Mouse (Mus musculus) MEL (cell line): ENCODE data around the gene Plekhj1. TPM values are rescaled to one million over a fixed set of nuclear protein-coding genes. Genes with fewer than 3 reads are reported as not detected.
A peak's percentile ranks its signal among the peaks of the same experiment; 100 is the strongest.

Source experiments
- DNase-seq: peaks from one replicate; pipeline ENCODE4 v3.0.0; 2011; ENCODE audit warnings: low read depth, low spot score
- H3K27ac ChIP-seq: 2 replicates; pipeline ENCODE4 v1.5.1; 2012; ENCODE audit warnings: low read depth, mild to moderate bottlenecking, control low read depth, low read length, moderate library complexity; ENCODE audit not compliant: control insufficient read depth
- H3K27me3 ChIP-seq, 2 experiments: fragments of 150-350 bp in 1 of 2; sonication (generic) in 1 of 2; 2 replicates each; pipeline ENCODE4 v1.6.1; 2012; ENCODE audit warnings: low read length in 2 of 2, mild to moderate bottlenecking in 2 of 2, improper control_type of control experiment in 1 of 2, moderate library complexity in 1 of 2; ENCODE audit not compliant: insufficient read depth in 2 of 2, control insufficient read depth in 1 of 2
- H3K36me3 ChIP-seq, 2 experiments: 2 replicates each; pipeline ENCODE4 v1.6.1; 2012 to 2014; ENCODE audit warnings: low read length in 2 of 2, improper control_type of control experiment in 1 of 2, inconsistent platforms in 1 of 2, mild to moderate bottlenecking in 1 of 2; ENCODE audit not compliant: insufficient read depth in 2 of 2, control insufficient read depth in 1 of 2
- H3K4me1 ChIP-seq, 2 experiments: fragments of 150-350 bp in 1 of 2; sonication (generic) in 1 of 2; 2 replicates each; pipeline ENCODE4 v1.6.1; 2012; ENCODE audit warnings: low read length in 2 of 2, improper control_type of control experiment in 1 of 2, mild to moderate bottlenecking in 1 of 2; ENCODE audit not compliant: insufficient read depth in 2 of 2, control insufficient read depth in 1 of 2
- H3K4me3 ChIP-seq, 2 experiments: fragments of 150-350 bp in 1 of 2; sonication (generic) in 1 of 2; 2 replicates each; pipeline ENCODE4 v1.5.1; 2012; ENCODE audit warnings: low read depth in 2 of 2, low read length in 2 of 2, mild to moderate bottlenecking in 2 of 2, moderate library complexity in 2 of 2, control low read depth in 1 of 2, improper control_type of control experiment in 1 of 2; ENCODE audit not compliant: control insufficient read depth in 1 of 2, insufficient read depth in 1 of 2
- H3K79me2 ChIP-seq: 2 replicates; pipeline ENCODE4 v1.6.1; 2012; ENCODE audit warnings: mild to moderate bottlenecking, low read length, moderate library complexity; ENCODE audit not compliant: control insufficient read depth, poor library complexity, insufficient read depth
- H3K9ac ChIP-seq: 2 replicates; pipeline ENCODE4 v1.6.1; 2012; ENCODE audit warnings: low read depth, mild to moderate bottlenecking, control low read depth, low read length, moderate library complexity; ENCODE audit not compliant: control insufficient read depth, poor library complexity, severe bottlenecking
- H3K9me3 ChIP-seq: fragments of 150-350 bp; sonication (generic); replicated peaks from 2 replicates; pipeline ENCODE4 v1.6.1; 2012; ENCODE audit warnings: mild to moderate bottlenecking, low read length, improper control_type of control experiment, moderate library complexity; ENCODE audit not compliant: insufficient read depth
- BHLHE40 ChIP-seq: IDR thresholded peaks from 2 replicates; pipeline ENCODE4 v1.6.1; 2012; ENCODE audit warnings: low read depth, mild to moderate bottlenecking, inconsistent platforms, low read length, improper control_type of control experiment, borderline replicate concordance
- EP300 ChIP-seq, 2 experiments: IDR thresholded peaks; 2 replicates each; pipeline ENCODE4 v1.6.1; 2011; ENCODE audit warnings: improper control_type of control experiment in 2 of 2, low read length in 2 of 2, low read depth in 1 of 2, mild to moderate bottlenecking in 1 of 2
- GABPA ChIP-seq: IDR thresholded peaks from 2 replicates; pipeline ENCODE4 v1.6.1; 2012; ENCODE audit warnings: low read depth, mild to moderate bottlenecking, inconsistent platforms, low read length, improper control_type of control experiment, moderate library complexity
- GATA1 ChIP-seq: IDR thresholded peaks from 2 replicates; pipeline ENCODE4 v1.6.1; 2011; ENCODE audit warnings: low read depth, low read length, improper control_type of control experiment
- MAFK ChIP-seq: IDR thresholded peaks from 2 replicates; pipeline ENCODE4 v1.6.1; 2011; ENCODE audit warnings: low read depth, mild to moderate bottlenecking, low read length, improper control_type of control experiment, borderline replicate concordance
- MXI1 ChIP-seq: IDR thresholded peaks from 2 replicates; pipeline ENCODE4 v1.6.1; 2011; ENCODE audit warnings: mild to moderate bottlenecking, low read depth, low read length, improper control_type of control experiment
- MYC ChIP-seq: IDR thresholded peaks from 2 replicates; pipeline ENCODE4 v1.6.1; 2011; ENCODE audit warnings: low read depth, mild to moderate bottlenecking, low read length, improper control_type of control experiment, moderate library complexity
- NRF1 ChIP-seq: IDR thresholded peaks from 2 replicates; pipeline ENCODE4 v1.6.1; 2014; ENCODE audit warnings: low read depth, mild to moderate bottlenecking, inconsistent platforms, low read length, improper control_type of control experiment, moderate library complexity; ENCODE audit not compliant: poor library complexity, insufficient read depth, severe bottlenecking
- POLR2AphosphoS5 ChIP-seq: IDR thresholded peaks from 2 replicates; pipeline ENCODE4 v1.6.1; 2012; ENCODE audit warnings: low read depth, borderline replicate concordance, mild to moderate bottlenecking, inconsistent platforms, low read length, moderate library complexity, mixed read lengths
- RCOR1 ChIP-seq: IDR thresholded peaks from 2 replicates; pipeline ENCODE4 v1.6.1; 2012; ENCODE audit warnings: low read depth, mild to moderate bottlenecking, inconsistent platforms, low read length, improper control_type of control experiment
- SIN3A ChIP-seq: IDR thresholded peaks from 2 replicates; pipeline ENCODE4 v1.6.1; 2012; ENCODE audit warnings: low read length, improper control_type of control experiment, inconsistent platforms
- TAL1 ChIP-seq: IDR thresholded peaks from 2 replicates; pipeline ENCODE4 v1.6.1; 2012; ENCODE audit warnings: mild to moderate bottlenecking, inconsistent platforms, low read length, moderate library complexity, mixed read lengths
- TCF12 ChIP-seq: IDR thresholded peaks from 2 replicates; pipeline ENCODE4 v1.6.1; 2014; ENCODE audit warnings: low read depth, mild to moderate bottlenecking, inconsistent platforms, low read length, improper control_type of control experiment, moderate library complexity
- USF2 ChIP-seq, 2 experiments: IDR thresholded peaks; 2 replicates each; pipeline ENCODE4 v1.6.1; 2011 to 2012; ENCODE audit warnings: improper control_type of control experiment in 2 of 2, low read length in 2 of 2, borderline replicate concordance in 1 of 2, inconsistent platforms in 1 of 2, low read depth in 1 of 2, mild to moderate bottlenecking in 1 of 2; ENCODE audit not compliant: insufficient read depth in 1 of 2
- ZC3H11A ChIP-seq: IDR thresholded peaks from 2 replicates; pipeline ENCODE4 v1.6.1; 2012; ENCODE audit warnings: low read depth, mild to moderate bottlenecking, inconsistent platforms, low read length, improper control_type of control experiment
- ZNF384 ChIP-seq: IDR thresholded peaks from 2 replicates; pipeline ENCODE4 v1.6.1; 2012; ENCODE audit warnings: low read depth, mild to moderate bottlenecking, inconsistent platforms, low read length, improper control_type of control experiment
- polyA plus RNA-seq, 2 experiments: library from polyadenylated mRNA; stranded (reverse) in 1 of 2; unstranded in 1 of 2; fragments of >175 nt in 1 of 2; fragments of >200 nt in 1 of 2; gene quantifications; 2 replicates each; pipeline versions ENCODE4 v1.2.1 to v1.2.4; 2012; ENCODE audit warnings: low replicate concordance in 2 of 2, low read depth in 1 of 2; ENCODE audit not compliant: insufficient read length in 2 of 2, insufficient read depth in 1 of 2, missing spikeins in 1 of 2
- total RNA-seq: library from RNA; depleted of rRNA; stranded (reverse); fragments of 300-350 nt; gene quantifications from 2 replicates; pipeline ENCODE4 v1.2.3, GENCODE M21; 2012

Plekhj1 gene
- total and polyA plus RNA-seq, 3 experiments = 86.9 to 217 TPM; not detected in 1

GRCm38 (mm10) chr10:80756967-80757366 is 41.5 kb downstream of the Plekhj1 start:
- Histone ChIP-seq H3K79me2 (peaks cover 70% of the 10 kb centered on the region), H3K4me1 (peaks cover 8 to 38% of the 10 kb centered on the region in 2 experiments), H3K36me3 (peaks cover 0 to 16% of the 10 kb centered on the region in 2 experiments; a peak in 3 of 4 replicates), H3K4me3 (peak overlapping the region in 1 of 2 experiments; percentile 98; a peak in 1 of 4 replicates), H3K9ac (no peak overlapping the region), H3K27me3 (no peaks in the 10 kb centered on the region), H3K27ac (no peak overlapping the region), H3K9me3 (no peaks in the 10 kb centered on the region)
- no peak for DNase-seq
- no peak for TF ChIP-seq RCOR1
- TF ChIP-seq TAL1 = no peak
- no peak for TF ChIP-seq MXI1
- TF ChIP-seq TCF12 = no peak
- no peak for TF ChIP-seq SIN3A
- TF ChIP-seq POLR2AphosphoS5 = no peak
- no peak for TF ChIP-seq GABPA
- TF ChIP-seq BHLHE40 = no peak

- no peaks in the 10 kb centered on the region for H3K9me3 ChIP-seq
- TF ChIP-seq SIN3A (no peak), NRF1 (no peak), EP300 (IDR thresholded peaks at IDR 0.05; ENCODE audit: low read depth in 1 of 2, low read length in 2 of 2) (no peak), GATA1 (no peak), ZC3H11A (no peak), ZNF384 (no peak), MAFK (no peak), USF2 (IDR thresholded peaks at IDR 0.05; ENCODE audit: borderline replicate concordance in 1 of 2, insufficient read depth in 1 of 2, low read depth in 1 of 2, low read length in 2 of 2) (no peak), MYC (no peak), TCF12 (no peak)
- peak overlapping the region; percentile 99 for H3K9ac ChIP-seq
- peaks cover 0 to 16% of the 10 kb centered on the region in 2 experiments; a peak in 2 of 4 replicates for H3K36me3 ChIP-seq
- DNase-seq = no peak
- no peaks in the 10 kb centered on the region for H3K27me3 ChIP-seq
- H3K79me2 ChIP-seq = peaks cover 65% of the 10 kb centered on the region
- no peak overlapping the region for H3K27ac ChIP-seq
- H3K4me3 ChIP-seq = peak overlapping the region; percentile 91 to 98
- H3K4me1 ChIP-seq = peaks cover 8 to 42% of the 10 kb centered on the region in 2 experiments
Observed at GRCm38 (mm10) chr10:80756509-80756908, 41.9 kb downstream of the Plekhj1 start.
